20 mouse cellular contexts compared by ENCODE assay signal in the genomic region with DNA sequence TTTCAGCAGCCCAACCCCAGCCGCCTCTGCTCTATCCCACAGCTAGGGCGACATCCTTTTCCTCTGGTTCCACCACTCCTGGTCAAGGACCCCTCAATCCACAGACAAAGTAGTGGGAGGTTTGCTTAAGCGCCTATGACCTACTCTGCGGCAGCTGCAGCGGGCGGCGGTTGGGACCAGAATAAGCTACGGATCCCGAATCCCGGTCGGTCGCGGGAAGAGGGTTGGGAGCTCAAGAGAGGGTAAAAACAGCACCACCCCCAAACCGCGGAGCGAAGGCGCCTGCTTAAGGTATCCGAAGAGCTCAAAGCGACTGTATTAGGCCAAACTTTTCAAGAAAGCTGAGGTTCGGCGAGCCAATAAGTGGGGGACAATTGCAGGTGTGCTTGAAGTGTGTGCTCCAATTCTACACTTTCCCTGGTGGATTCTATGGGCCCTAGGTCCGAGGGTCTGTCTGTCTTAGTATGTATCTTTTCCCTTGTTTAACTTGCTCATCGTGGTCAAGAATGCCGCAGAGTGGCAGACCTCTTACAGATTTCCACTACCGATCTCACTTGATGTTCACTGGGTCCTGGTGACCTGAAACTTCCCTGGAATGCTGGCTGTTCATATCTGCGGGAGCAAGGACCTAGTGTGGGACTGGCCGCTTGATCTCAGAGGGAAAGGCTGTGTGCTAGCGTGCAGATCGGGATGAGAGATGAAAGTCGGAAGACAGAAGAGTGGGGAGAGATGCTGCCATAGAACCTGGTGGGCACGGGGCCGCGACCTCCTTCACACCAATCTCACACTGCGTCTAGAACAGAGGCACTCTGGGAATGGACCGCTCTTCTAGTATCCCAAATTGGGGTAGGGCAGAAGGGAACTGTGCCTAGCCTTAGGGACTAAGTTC. TPM values are rescaled to one million over a fixed set of nuclear protein-coding genes. Genes with fewer than 3 reads are reported as not detected.
DNase-seq lines count a peak whose midpoint lies in the region; ATAC-seq and TF ChIP-seq lines count a peak whose summit lies in the region.
"Had no signal": no experiment of that assay in that cellular context is flagged by ENCODE, and none has a peak within 500 bp of the region (broad histone marks: within the 10 kb centered on the region; RNA-seq: fewer than 3 reads in every experiment).

No protein-coding gene starts in this region.

- no peak overlapping the region for H3K9ac ChIP-seq in hindbrain, embryonic 11.5 days (ENCODE audit: low read depth, low read length)
- H3K9ac ChIP-seq in hindbrain, postnatal 0 days (replicated peaks; ENCODE audit: low read length), result no peak overlapping the region
- H3K9ac ChIP-seq in neural tube, embryonic 15.5 days (replicated peaks), result no peak overlapping the region
- no peak overlapping the region for H3K9ac ChIP-seq in embryonic facial prominence, embryonic 14.5 days (ENCODE audit: low read depth, low read length)
- H3K9ac ChIP-seq: heart, embryonic 15.5 days; hindbrain, embryonic 14.5 days; limb, embryonic 15.5 days; lung, embryonic 14.5 days; neural tube, embryonic 13.5 days had no signal

- peak; percentile 59 for DNase-seq in hindbrain, embryonic 11.5 days (ENCODE audit: low spot score)
- DNase-seq in hindbrain, postnatal 0 days (ENCODE audit: low spot score), result no peak
- peak; percentile 57 for DNase-seq in neural tube, embryonic 10.5 days (ENCODE audit: extremely low spot score, low spot score)
- DNase-seq in embryonic facial prominence, embryonic 14.5 days (ENCODE audit: low spot score), result no peak
- DNase-seq in layer of hippocampus, postnatal 10 days (ENCODE audit: low spot score in 2 of 2), result no peak
- no peak for DNase-seq in left cerebral cortex, adult 8-10 months (ENCODE audit: low spot score in 2 of 2)
- no peak for DNase-seq in left cerebral cortex, adult 11 months (ENCODE audit: low spot score)
- DNase-seq: spleen, adult 18-20 months had no signal

- no peak overlapping the region for H3K27ac ChIP-seq in hindbrain, embryonic 11.5 days (ENCODE audit: low read depth, low read length)
- H3K27ac ChIP-seq in hindbrain, postnatal 0 days, result no peak overlapping the region
- H3K27ac ChIP-seq in neural tube, embryonic 15.5 days (replicated peaks), result no peak overlapping the region
- H3K27ac ChIP-seq in embryonic facial prominence, embryonic 14.5 days (replicated peaks; ENCODE audit: low read depth, low read length), result no peak overlapping the region
- H3K27ac ChIP-seq: heart, embryonic 15.5 days; hindbrain, embryonic 14.5 days; limb, embryonic 15.5 days; neural tube, embryonic 13.5 days; stomach, postnatal 0 days had no signal

- H3K4me3 ChIP-seq in hindbrain, embryonic 11.5 days (ENCODE audit: low read depth, low read length), result no peak overlapping the region
- H3K4me3 ChIP-seq in hindbrain, postnatal 0 days (ENCODE audit: low read length), result no peak overlapping the region
- H3K4me3 ChIP-seq in neural tube, embryonic 15.5 days (replicated peaks), result no peak overlapping the region
- H3K4me3 ChIP-seq in embryonic facial prominence, embryonic 14.5 days (ENCODE audit: low read depth, low read length), result peak overlapping the region; percentile 20
- H3K4me3 ChIP-seq: heart, embryonic 15.5 days; limb, embryonic 15.5 days; neural tube, embryonic 13.5 days had no signal

- no peak for ATAC-seq in hindbrain, embryonic 11.5 days (ENCODE audit: low FRiP score)
- no peak for ATAC-seq in hindbrain, postnatal 0 days
- ATAC-seq in neural tube, embryonic 15.5 days (ENCODE audit: low FRiP score), result no peak
- ATAC-seq in embryonic facial prominence, embryonic 14.5 days (ENCODE audit: low read depth), result no peak

- TF ChIP-seq CTCF in hindbrain, postnatal 0 days (IDR thresholded peaks at IDR 0.05; ENCODE audit: low read depth), result no peak

- peaks cover 88% of the 10 kb centered on the region for H3K27me3 ChIP-seq in hindbrain, embryonic 11.5 days (ENCODE audit: control insufficient read depth, insufficient read depth, low read length)
- peaks cover 89% of the 10 kb centered on the region for H3K27me3 ChIP-seq in hindbrain, postnatal 0 days (ENCODE audit: insufficient read depth, low read length)
- H3K27me3 ChIP-seq in neural tube, embryonic 15.5 days (replicated peaks), result peaks cover 88% of the 10 kb centered on the region
- H3K27me3 ChIP-seq in embryonic facial prominence, embryonic 14.5 days (replicated peaks; ENCODE audit: control insufficient read depth, insufficient read depth, low read length), result peaks cover 96% of the 10 kb centered on the region

- no peaks in the 10 kb centered on the region for H3K36me3 ChIP-seq in hindbrain, embryonic 11.5 days (ENCODE audit: control insufficient read depth, insufficient read depth, low read length)
- H3K36me3 ChIP-seq in hindbrain, postnatal 0 days (ENCODE audit: insufficient read depth, low read length), result no peaks in the 10 kb centered on the region
- no peaks in the 10 kb centered on the region for H3K36me3 ChIP-seq in neural tube, embryonic 15.5 days
- no peaks in the 10 kb centered on the region for H3K36me3 ChIP-seq in embryonic facial prominence, embryonic 14.5 days (ENCODE audit: control insufficient read depth, insufficient read depth, low read length)
- H3K36me3 ChIP-seq: heart, embryonic 15.5 days; limb, embryonic 15.5 days; neural tube, embryonic 13.5 days had no signal

- no peaks in the 10 kb centered on the region for H3K9me3 ChIP-seq in hindbrain, embryonic 11.5 days (ENCODE audit: control insufficient read depth, low read length)
- no peaks in the 10 kb centered on the region for H3K9me3 ChIP-seq in hindbrain, postnatal 0 days (ENCODE audit: low read length)
- no peaks in the 10 kb centered on the region for H3K9me3 ChIP-seq in neural tube, embryonic 15.5 days (replicated peaks)
- no peaks in the 10 kb centered on the region for H3K9me3 ChIP-seq in embryonic facial prominence, embryonic 14.5 days (ENCODE audit: control insufficient read depth, low read length)
- H3K9me3 ChIP-seq: heart, embryonic 15.5 days; limb, embryonic 15.5 days; neural tube, embryonic 13.5 days had no signal

- H3K4me2 ChIP-seq in hindbrain, embryonic 11.5 days (replicated peaks; ENCODE audit: low read depth, low read length), result no peak overlapping the region
- H3K4me2 ChIP-seq in hindbrain, postnatal 0 days (ENCODE audit: low read depth, low read length), result no peak overlapping the region
- H3K4me2 ChIP-seq in neural tube, embryonic 15.5 days, result no peak overlapping the region
- peak overlapping the region; percentile 23 for H3K4me2 ChIP-seq in embryonic facial prominence, embryonic 14.5 days (ENCODE audit: low read depth, low read length)
- H3K4me2 ChIP-seq: heart, embryonic 15.5 days; hindbrain, embryonic 14.5 days; limb, embryonic 15.5 days; lung, embryonic 14.5 days; neural tube, embryonic 13.5 days had no signal

- WGBS in hindbrain, embryonic 11.5 days, result 3% methylated on average over 35 of the region's 35 CpGs
- WGBS in hindbrain, postnatal 0 days, result 7% methylated on average over 35 of the region's 35 CpGs
- 3% methylated on average over 35 of the region's 35 CpGs for WGBS in neural tube, embryonic 15.5 days
- 9% methylated on average over 33 of the region's 35 CpGs for WGBS in embryonic facial prominence, embryonic 14.5 days

- peaks cover 5% of the 10 kb centered on the region for H3K4me1 ChIP-seq in hindbrain, embryonic 11.5 days (replicated peaks; ENCODE audit: control insufficient read depth, insufficient read depth, low read length)
- no peaks in the 10 kb centered on the region for H3K4me1 ChIP-seq in hindbrain, postnatal 0 days (ENCODE audit: insufficient read depth, low read length)
- peaks cover 17% of the 10 kb centered on the region for H3K4me1 ChIP-seq in neural tube, embryonic 15.5 days
- H3K4me1 ChIP-seq in embryonic facial prominence, embryonic 14.5 days (ENCODE audit: control insufficient read depth, insufficient read depth, low read length), result peaks cover 7% of the 10 kb centered on the region

RNA-seq across cellular contexts. Expression of a gene that starts 4.3 kb away (rescaled TPM):
- 0.74 and 0.93 TPM in 2 replicates for polyA plus RNA-seq in hindbrain, embryonic 11.5 days (2014; fragmentation: Nextera tagmentation; extraction: Ambion mirVana)
- total RNA-seq in hindbrain, postnatal 0 days (2014; rRNA removed), result 0.90 and 1.8 TPM in 2 replicates
- polyA plus RNA-seq in hindbrain, postnatal 0 days (2015; fragmentation: Nextera tagmentation; extraction: Ambion mirVana), result 0.16 and 0.30 TPM in 2 replicates
- polyA plus RNA-seq in neural tube, embryonic 15.5 days (2015; fragmentation: Nextera tagmentation; extraction: Ambion mirVana), result 0.28 and 0.36 TPM in 2 replicates
- polyA plus RNA-seq in embryonic facial prominence, embryonic 14.5 days (2014; fragmentation: Nextera tagmentation; extraction: Ambion mirVana), result 0.81 and 1.3 TPM in 2 replicates
- under 1 TPM; 0.20 to 0.39 TPM for total RNA-seq in layer of hippocampus, postnatal 10 days (2021)
- under 1 TPM; 0.42 to 0.78 (median 0.50) TPM for total RNA-seq in left cerebral cortex, adult 8-10 months (2022)
- polyA plus RNA-seq: heart, embryonic 15.5 days; hindbrain, embryonic 14.5 days; stomach, postnatal 0 days had no signal

RNA-seq across cellular contexts. Expression of a gene that starts 12.9 kb away (rescaled TPM):
- not detected in 2 replicates for polyA plus RNA-seq in hindbrain, embryonic 11.5 days (2014; fragmentation: Nextera tagmentation; extraction: Ambion mirVana)
- total RNA-seq in hindbrain, postnatal 0 days (2014; rRNA removed), result not detected in 2 replicates
- polyA plus RNA-seq in hindbrain, postnatal 0 days (2015; fragmentation: Nextera tagmentation; extraction: Ambion mirVana), result not detected in 2 replicates
- not detected in 2 replicates for polyA plus RNA-seq in neural tube, embryonic 15.5 days (2015; fragmentation: Nextera tagmentation; extraction: Ambion mirVana)
- polyA plus RNA-seq in embryonic facial prominence, embryonic 14.5 days (2014; fragmentation: Nextera tagmentation; extraction: Ambion mirVana), result not detected in 2 replicates
- not detected for total RNA-seq in layer of hippocampus, postnatal 10 days (2021)
- not detected for total RNA-seq in left cerebral cortex, adult 8-10 months (2022)
- total RNA-seq: adrenal gland, postnatal 14 days; G1E; gastrocnemius, postnatal 4 days; layer of hippocampus, postnatal 14 days; megakaryocyte progenitor cell, adult 5-6 weeks had no signal
- polyA plus RNA-seq: G1E; heart, embryonic 15.5 days; hindbrain, embryonic 14.5 days; limb, embryonic 15.5 days; lung, embryonic 14.5 days; neural tube, embryonic 13.5 days; stomach, postnatal 0 days had no signal

Comparison
In these comparisons a context has a peak if more than half of its experiments do, and no peak if none do; other contexts are left out.
1. DNase-seq: peak in hindbrain, embryonic 11.5 days (single experiment) and neural tube, embryonic 10.5 days (single experiment); none in hindbrain, postnatal 0 days (single experiment), embryonic facial prominence, embryonic 14.5 days (single experiment), layer of hippocampus, postnatal 10 days (0 of 2), left cerebral cortex, adult 8-10 months (0 of 2) and left cerebral cortex, adult 11 months (single experiment).